Mouse (Mus musculus): Measurements from ENCODE around the gene Gm45208. TPM values are rescaled to one million over a fixed set of nuclear protein-coding genes. Genes with fewer than 3 reads are reported as not detected.
"Not testable (repeated sequence)": the region's sequence is repeated elsewhere in the genome, so short reads cannot be mapped to it uniquely, and the experiment has no call there.

The Gm45208 gene
- polyA plus RNA-seq, 1 experiment from 2014 or later, result 0.85 TPM

DNA sequence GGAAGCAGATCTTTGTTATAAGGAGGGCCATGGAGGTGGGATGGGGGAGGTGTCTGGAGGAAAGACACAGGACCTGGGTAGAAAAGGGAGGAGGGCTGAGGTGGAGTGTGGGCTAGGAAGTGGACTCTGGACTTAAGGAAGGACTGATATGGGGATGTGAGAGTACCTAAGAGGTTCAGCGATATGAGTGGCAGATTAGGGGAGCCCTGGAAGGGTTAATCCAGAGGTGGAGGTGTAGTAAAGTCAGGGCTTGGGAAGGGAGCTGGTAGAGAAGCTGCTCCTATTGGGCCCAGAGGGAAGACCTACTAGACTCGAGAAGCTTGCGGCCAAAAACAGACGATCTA, 6.8 kb downstream of the Gm45208 start:
- Histone ChIP-seq H3K9me3 (no peaks in the 10 kb centered on the region), H3K36me3 (replicated peaks) (no peaks in the 10 kb centered on the region), H3K4me2 (peak overlapping the region; percentile 55), H3K9ac (peak overlapping the region; percentile 53), H3K4me1 (peaks cover 11% of the 10 kb centered on the region), H3K27me3 (replicated peaks) (no peaks in the 10 kb centered on the region), H3K4me3 (peak overlapping the region; percentile 51), H3K27ac (peak overlapping the region; percentile 83)
- no peak; the same call in 1 of the 2 replicates for ATAC-seq (replicated peaks)
- 32% methylated on average over 4 of the region's 4 CpGs for WGBS

DNA sequence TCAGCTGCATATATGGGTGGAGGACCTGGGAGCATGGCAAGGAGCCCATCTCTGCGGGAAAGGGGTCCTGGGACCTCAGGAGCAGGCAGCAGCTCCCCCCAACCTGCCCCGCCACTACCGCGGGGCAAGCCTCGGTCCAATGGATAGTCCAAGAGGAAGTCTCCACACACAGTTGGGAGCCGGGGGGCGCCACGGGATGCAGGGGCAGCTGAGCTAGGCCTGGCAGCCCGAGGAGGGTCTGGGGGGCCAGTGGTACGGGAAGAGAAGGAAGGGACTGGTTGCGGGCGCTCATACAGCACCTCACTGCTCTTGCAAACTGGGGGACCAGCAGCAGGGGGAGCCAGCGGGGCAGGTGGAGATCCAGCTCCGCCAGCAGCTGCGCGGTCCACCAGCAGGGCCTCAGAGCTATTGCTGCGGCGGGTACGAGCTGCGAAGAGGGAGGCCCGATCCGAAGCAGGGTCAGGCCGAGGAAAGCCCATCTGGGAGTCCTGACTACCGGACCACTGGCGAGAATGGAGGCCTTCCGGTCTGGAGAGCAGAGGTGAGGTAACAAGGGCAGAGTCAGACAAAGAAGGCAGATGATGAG, 11.6 kb downstream of the Gm45208 start:
- no peak overlapping the region for H3K4me2 ChIP-seq
- no peak overlapping the region for H3K27ac ChIP-seq
- WGBS, result 40% methylated on average over 26 of the region's 26 CpGs
- no peak overlapping the region for H3K4me3 ChIP-seq
- no peaks in the 10 kb centered on the region for H3K27me3 ChIP-seq (replicated peaks)
- no peak for ATAC-seq (replicated peaks)
- H3K9me3 ChIP-seq, result no peaks in the 10 kb centered on the region
- H3K36me3 ChIP-seq (replicated peaks), result no peaks in the 10 kb centered on the region
- H3K9ac ChIP-seq, result no peak overlapping the region
- peaks cover 11% of the 10 kb centered on the region for H3K4me1 ChIP-seq

DNA sequence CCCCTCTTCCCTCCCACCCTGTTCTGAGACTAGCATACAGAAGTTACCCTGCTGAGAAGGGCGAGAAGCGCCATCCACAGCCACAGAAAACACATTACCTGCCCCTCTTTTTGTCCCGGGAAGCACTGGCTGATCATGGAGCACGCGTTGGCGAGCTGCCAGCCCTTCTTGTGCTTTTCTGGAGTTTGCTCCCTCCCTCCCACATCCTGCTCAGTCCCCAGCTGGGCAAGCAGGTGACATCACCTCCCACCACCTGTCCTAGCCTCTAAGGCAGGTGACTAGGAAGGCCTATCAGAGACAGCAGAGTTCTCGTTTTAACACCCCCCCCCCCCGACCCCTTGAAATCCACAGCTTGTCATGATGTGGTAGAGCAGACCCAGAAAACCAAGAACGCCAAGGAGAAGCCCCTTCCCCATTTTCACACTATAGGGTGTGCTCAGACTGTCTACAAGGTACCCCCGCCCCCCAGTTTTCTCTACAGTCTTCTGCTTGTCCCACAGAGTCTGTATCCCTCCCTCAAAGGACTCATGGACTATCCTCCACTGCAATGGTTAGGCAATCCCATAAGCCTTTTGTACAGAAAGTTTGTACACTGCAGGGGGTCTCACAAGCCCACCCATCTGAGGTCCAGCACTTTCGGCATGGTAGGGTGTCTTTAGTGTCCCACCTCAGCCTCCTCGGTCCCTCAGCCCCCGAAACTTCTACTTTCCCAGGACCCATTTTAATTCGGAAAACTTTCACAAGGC, 17.5 kb downstream of the Gm45208 start:
- H3K9me3 ChIP-seq, result no peaks in the 10 kb centered on the region
- no peak overlapping the region for H3K4me3 ChIP-seq
- no peaks in the 10 kb centered on the region for H3K4me1 ChIP-seq
- H3K27me3 ChIP-seq (replicated peaks), result no peaks in the 10 kb centered on the region
- no peaks in the 10 kb centered on the region for H3K36me3 ChIP-seq (replicated peaks)
- no peak overlapping the region for H3K27ac ChIP-seq
- ATAC-seq (replicated peaks), result no peak
- WGBS, result 67% methylated on average over 14 of the region's 14 CpGs
- no peak overlapping the region for H3K4me2 ChIP-seq
- no peak overlapping the region for H3K9ac ChIP-seq

DNA sequence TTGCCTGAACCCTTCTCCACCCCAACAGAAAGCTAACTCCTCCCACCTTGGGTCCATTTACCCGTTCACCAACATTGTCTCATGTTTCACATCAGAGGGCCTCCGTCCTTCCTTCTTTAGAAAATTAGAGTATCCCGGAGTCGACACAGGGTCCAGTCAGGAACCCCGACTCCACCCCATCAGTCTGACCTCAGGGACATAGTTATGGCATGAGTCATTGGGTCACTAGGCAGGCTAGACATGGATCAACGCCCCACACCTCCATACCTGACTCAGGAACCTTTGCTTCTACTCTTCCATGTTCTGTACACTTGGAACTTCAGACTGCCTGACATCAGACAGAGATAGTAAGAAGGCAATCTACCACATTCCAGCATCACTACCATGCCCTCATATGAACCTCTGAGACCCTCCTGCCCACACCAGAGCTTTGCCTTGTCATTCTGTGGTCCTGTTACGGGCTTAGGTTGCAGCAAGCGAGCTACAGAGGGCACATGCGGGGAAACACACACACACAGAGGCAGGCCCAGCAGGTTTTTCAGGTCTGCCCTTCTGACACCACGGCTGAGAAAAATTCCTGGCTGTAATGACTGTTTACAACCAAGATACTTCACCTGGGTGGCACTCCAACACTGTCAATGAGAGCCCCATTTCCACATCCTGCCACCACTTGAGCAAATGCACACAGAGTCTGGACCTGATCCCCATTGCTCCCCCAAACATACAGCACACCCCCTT, 18.2 kb downstream of the Gm45208 start:
- Histone ChIP-seq H3K4me2 (no peak overlapping the region), H3K9ac (no peak overlapping the region), H3K27me3 (replicated peaks) (no peaks in the 10 kb centered on the region), H3K36me3 (replicated peaks) (no peaks in the 10 kb centered on the region), H3K27ac (no peak overlapping the region), H3K9me3 (no peaks in the 10 kb centered on the region), H3K4me1 (no peaks in the 10 kb centered on the region), H3K4me3 (no peak overlapping the region)
- ATAC-seq (replicated peaks), result no peak
- 74% methylated on average over 10 of the region's 10 CpGs for WGBS

DNA sequence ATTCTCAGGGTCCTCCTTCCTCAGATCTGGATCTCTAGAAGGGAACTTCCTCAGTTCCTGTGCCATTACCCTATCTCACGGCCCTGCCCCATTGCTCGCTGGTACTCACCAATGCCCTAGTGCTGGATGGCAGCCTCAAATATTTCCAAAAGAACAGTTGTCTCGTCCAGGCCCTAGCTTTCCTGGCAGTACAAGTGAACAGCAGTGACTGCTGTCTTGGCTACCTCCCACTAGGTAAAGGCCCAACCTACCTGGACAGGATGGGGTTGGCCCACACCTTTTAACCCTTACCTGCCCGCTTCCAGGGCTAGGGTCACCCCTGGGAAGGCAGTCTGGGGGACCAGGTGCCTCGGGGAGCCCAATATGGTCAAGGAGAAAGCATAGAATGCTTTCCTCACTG, 19.1 kb downstream of the Gm45208 start:
- H3K27me3 ChIP-seq (replicated peaks), result no peaks in the 10 kb centered on the region
- no peaks in the 10 kb centered on the region for H3K4me1 ChIP-seq
- ATAC-seq (replicated peaks), result no peak
- H3K36me3 ChIP-seq (replicated peaks), result no peaks in the 10 kb centered on the region
- WGBS, result 75% methylated on average over 5 of the region's 5 CpGs
- no peak overlapping the region for H3K27ac ChIP-seq
- no peak overlapping the region for H3K4me3 ChIP-seq
- no peak overlapping the region for H3K4me2 ChIP-seq
- H3K9ac ChIP-seq, result no peak overlapping the region
- no peaks in the 10 kb centered on the region for H3K9me3 ChIP-seq

DNA sequence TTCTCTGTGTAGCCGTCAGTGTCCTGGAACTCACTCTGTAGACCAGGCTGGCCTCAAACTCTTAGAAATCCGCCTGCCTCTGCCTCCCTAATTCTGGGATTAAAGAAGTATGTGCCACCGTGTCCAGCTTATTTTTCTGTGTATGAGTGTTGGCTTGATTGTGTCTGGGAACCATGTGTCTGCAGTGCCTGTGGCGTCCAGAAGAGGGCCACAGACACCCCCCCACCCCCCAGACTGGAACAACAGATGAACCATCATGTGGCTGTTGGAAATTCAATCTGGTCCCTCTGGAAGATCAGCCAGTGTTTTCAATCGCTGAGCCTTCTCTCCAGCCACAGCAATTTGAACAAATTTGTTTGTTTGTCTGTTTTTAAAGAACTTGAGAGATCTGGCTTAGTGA, 21.4 kb downstream of the Gm45208 start:
- H3K4me1 ChIP-seq, result no peaks in the 10 kb centered on the region
- no peak for ATAC-seq (replicated peaks)
- no peak overlapping the region for H3K27ac ChIP-seq
- no peaks in the 10 kb centered on the region for H3K27me3 ChIP-seq (replicated peaks)
- H3K9me3 ChIP-seq, result no peaks in the 10 kb centered on the region
- no peaks in the 10 kb centered on the region for H3K36me3 ChIP-seq (replicated peaks)
- no peak overlapping the region for H3K4me2 ChIP-seq
- no peak overlapping the region for H3K9ac ChIP-seq
- H3K4me3 ChIP-seq, result no peak overlapping the region
- 53% methylated on average over 5 of the region's 5 CpGs for WGBS

DNA sequence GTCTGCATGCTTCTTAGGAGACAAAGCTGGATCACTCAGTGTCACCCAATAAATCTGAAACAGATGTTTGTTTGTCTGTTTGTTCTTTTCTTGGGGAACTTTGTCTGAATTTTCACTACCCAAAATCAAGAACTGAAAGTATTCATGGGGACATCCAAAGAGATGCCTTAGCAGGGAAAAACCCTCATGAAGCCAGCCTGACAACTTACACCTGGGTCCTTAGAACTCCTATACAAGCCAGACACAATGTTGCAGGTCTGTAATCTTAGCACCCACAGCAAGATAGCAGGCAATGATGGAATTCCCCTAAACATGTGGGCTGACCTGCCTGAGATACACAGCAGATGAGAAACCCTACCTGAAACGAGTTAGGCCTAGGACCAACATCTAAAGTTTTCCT, 22.9 kb downstream of the Gm45208 start:
- Histone ChIP-seq H3K4me2 (no peak overlapping the region), H3K27me3 (replicated peaks) (no peaks in the 10 kb centered on the region), H3K36me3 (replicated peaks) (no peaks in the 10 kb centered on the region), H3K9ac (no peak overlapping the region), H3K27ac (no peak overlapping the region), H3K4me3 (no peak overlapping the region), H3K4me1 (peaks cover 7% of the 10 kb centered on the region), H3K9me3 (no peaks in the 10 kb centered on the region; the same call in 1 of the 2 replicates)
- 75% methylated on average over 1 of the region's 1 CpGs for WGBS
- ATAC-seq (replicated peaks), result no peak

DNA sequence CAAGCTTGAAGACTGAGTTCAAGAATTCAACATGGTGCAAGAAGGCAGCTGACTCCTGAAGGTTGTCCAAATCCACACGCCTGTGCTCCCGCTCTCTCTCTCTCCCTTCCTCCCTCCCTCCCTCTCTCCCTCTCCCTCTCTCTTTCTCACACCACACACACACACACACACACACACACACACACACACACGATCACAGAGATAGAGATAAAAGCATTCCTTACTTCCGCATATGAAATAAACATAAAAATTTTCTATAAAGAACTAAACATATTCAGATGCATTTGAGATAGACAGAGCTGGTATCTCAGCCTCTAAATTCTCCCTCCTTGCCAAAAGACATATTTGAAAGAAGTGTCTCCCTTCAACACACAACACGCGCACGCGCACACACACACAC, 23.4 kb downstream of the Gm45208 start:
- WGBS, result 96% methylated on average over 8 of the region's 8 CpGs

DNA sequence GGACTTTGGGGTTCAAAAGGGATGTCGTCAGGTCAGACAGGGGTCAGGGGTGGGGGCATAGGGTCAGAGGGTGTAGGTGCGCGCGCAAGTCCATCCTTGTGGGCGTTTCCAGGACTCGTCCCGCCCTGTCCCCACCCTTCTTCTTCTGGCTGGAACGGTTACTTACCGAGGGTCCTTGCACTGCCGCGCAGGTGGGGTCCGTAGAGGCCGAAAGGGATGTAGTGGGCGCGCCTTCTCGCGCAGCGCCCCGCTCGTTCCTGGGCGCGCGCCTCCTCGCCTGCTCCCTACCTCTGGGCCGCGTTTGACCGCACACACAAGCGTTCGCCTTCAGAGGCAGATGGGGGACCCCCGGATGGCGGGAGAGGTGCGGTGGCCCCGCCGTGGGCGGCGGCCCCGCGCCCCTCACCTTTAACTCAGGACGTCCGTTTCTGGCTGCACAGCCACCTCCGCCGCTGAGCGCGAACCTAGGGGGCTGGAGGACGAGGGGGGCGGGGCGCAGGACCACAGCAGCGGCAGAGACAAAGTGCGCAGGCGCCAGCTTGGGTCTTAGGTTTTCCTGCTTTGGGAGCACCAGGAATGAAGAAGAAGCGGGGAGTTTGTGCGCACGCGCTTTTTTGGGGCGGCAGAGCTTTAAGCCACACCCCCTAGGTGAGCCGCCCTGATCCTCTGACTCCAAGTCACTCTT, 28.5 kb downstream of the Gm45208 start, which contains the start of gene Ccdc120:
TSS of gene Ccdc120 (minus strand) at position 474 of the 685 bp plus-strand sequence.
- Histone ChIP-seq H3K36me3 (replicated peaks) (no peaks in the 10 kb centered on the region), H3K27ac (peak within 1 kb of the TSS; percentile 75), H3K9ac (peak within 1 kb of the TSS; percentile 77), H3K4me3 (peak within 1 kb of the TSS; percentile 71), H3K9me3 (no peaks in the 10 kb centered on the region; the same call in 1 of the 2 replicates), H3K4me2 (peak within 1 kb of the TSS; percentile 50), H3K27me3 (replicated peaks) (no peaks in the 10 kb centered on the region), H3K4me1 (peaks cover 7% of the 10 kb centered on the region)
- 17% methylated on average over 51 of the region's 56 CpGs for WGBS
- peak; percentile 92 for ATAC-seq (replicated peaks)

More for the DNA sequence above, 23.4 kb downstream of the Gm45208 start:
- peaks cover 7% of the 10 kb centered on the region for H3K4me1 ChIP-seq
- no peaks in the 10 kb centered on the region; the same call in 1 of the 2 replicates for H3K9me3 ChIP-seq
- ATAC-seq (replicated peaks), result no peak
- no peaks in the 10 kb centered on the region for H3K36me3 ChIP-seq (replicated peaks)
- no peak overlapping the region for H3K9ac ChIP-seq
- no peak overlapping the region for H3K4me3 ChIP-seq
- H3K27ac ChIP-seq, result no peak overlapping the region
- no peaks in the 10 kb centered on the region for H3K27me3 ChIP-seq (replicated peaks)
- H3K4me2 ChIP-seq, result no peak overlapping the region

DNA sequence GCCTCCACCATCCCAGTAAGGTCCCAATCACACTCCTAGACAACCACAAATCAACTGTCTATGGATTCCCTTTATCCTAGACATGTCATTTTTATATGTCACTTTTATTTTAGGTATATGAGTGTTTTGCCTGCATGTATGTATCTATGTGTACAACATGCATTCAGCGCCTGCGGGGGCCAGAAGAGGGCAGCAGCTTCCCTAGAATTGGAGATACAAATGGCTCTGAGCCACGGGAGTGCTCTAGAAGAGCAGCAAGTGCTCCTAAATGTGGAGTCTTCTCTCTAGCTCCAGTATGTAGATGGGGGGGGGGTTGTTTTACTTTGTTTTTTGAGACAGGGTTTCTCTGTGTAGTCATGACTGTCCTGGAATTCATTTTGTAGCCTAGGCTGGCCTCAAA, 31.6 kb downstream of the Gm45208 start:
- not testable (repeated sequence) for H3K4me2 ChIP-seq, H3K9me3 ChIP-seq
- WGBS, result 16% methylated on average over 3 of the region's 3 CpGs

DNA sequence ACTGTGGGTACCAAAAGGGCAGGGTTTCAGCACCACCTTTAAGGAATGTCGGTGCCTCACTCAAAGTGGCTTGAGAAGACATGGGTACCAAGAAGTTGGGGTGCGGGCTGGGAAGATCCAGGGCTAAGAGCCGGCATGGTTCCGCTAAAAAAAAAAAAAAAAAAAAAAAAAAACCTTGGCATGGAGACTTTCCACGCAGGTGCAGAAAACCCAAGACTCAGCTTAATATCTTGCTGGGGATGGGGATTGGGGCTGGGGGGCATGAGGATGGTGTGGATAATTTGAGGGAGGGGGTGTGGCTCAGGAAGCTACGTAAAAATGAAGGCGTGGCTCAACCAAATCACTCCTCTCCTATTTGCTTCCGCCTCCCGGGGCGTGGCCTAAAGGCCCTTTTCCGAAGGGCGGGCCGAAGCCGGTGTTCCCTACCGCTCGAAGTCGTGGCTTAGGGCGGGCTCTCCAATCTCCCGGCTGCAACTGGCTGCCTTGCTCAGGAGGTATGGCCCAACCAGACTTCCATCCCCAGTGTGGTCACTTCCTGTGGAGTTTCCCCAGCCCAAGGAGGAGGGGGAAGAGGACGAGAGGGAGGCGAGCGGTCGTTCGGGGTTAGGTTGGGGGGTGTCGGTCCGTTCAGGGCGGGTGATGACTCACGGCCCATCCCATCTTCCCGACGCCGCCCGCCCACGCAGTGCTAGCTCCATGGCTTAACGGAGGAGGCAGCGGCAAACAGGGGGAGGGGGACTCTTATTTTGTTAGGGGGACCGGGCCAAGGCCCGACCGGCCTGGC, 40.3 kb downstream of the Gm45208 start, which contains the start of gene Tfe3:
TSS of gene Tfe3 (plus strand) at position 424 of the 784 bp plus-strand sequence.
- Histone ChIP-seq H3K9ac (peak within 1 kb of the TSS; percentile 58), H3K4me2 (peak within 1 kb of the TSS; percentile 63), H3K36me3 (replicated peaks) (no peaks in the 10 kb centered on the region), H3K27me3 (replicated peaks) (no peaks in the 10 kb centered on the region), H3K27ac (peak within 1 kb of the TSS; percentile 65), H3K9me3 (no peaks in the 10 kb centered on the region), H3K4me1 (peaks cover 22% of the 10 kb centered on the region), H3K4me3 (peak within 1 kb of the TSS; percentile 67)
- 26% methylated on average over 38 of the region's 38 CpGs for WGBS
- peak; percentile 97 for ATAC-seq (replicated peaks)

More for the DNA sequence above, 31.6 kb downstream of the Gm45208 start:
- not testable (repeated sequence) for H3K36me3 ChIP-seq (replicated peaks); H3K27me3 ChIP-seq (replicated peaks); H3K4me1 ChIP-seq; H3K4me3 ChIP-seq; H3K9ac ChIP-seq; ATAC-seq (replicated peaks); H3K27ac ChIP-seq
